Mouse (Mus musculus) limb, embryonic 15.5 days (tissue): Measurements from ENCODE around the gene Robo1. TPM values are rescaled to one million over a fixed set of nuclear protein-coding genes. Genes with fewer than 3 reads are reported as not detected.

ENCODE experiments used
- ATAC-seq: fragments of 200-750 bp; cut with Nextera tagmentation; 2 replicates; pipeline ENCODE4 v1.8.0; 2017; ENCODE audit warnings: low read depth, moderate TSS enrichment; ENCODE audit not compliant: insufficient number of reproducible peaks, low FRiP score, low TSS enrichment
- H3K27ac ChIP-seq: fragments of 300-500 bp; sonication (generic); 2 replicates; pipeline ENCODE4 v1.5.1; 2015; ENCODE audit warnings: moderate library complexity, mild to moderate bottlenecking, inconsistent platforms
- H3K27me3 ChIP-seq: fragments of 300-500 bp; sonication (generic); 2 replicates; pipeline ENCODE4 v1.6.1; 2015; ENCODE audit warnings: inconsistent platforms
- H3K36me3 ChIP-seq: fragments of 300-500 bp; sonication (generic); 2 replicates; pipeline ENCODE4 v1.6.1; 2015; ENCODE audit warnings: inconsistent platforms
- H3K4me1 ChIP-seq: fragments of 300-500 bp; sonication (generic); 2 replicates; pipeline ENCODE4 v1.6.1; 2015; ENCODE audit warnings: inconsistent platforms
- H3K4me2 ChIP-seq: fragments of 300-500 bp; sonication (generic); 2 replicates; pipeline ENCODE4 v1.6.1; 2015; ENCODE audit warnings: mild to moderate bottlenecking, inconsistent platforms
- H3K4me3 ChIP-seq: fragments of 300-500 bp; sonication (generic); 2 replicates; pipeline ENCODE4 v1.5.1; 2015; ENCODE audit warnings: mild to moderate bottlenecking, inconsistent platforms
- H3K9ac ChIP-seq: fragments of 300-500 bp; sonication (generic); 2 replicates; pipeline ENCODE4 v1.6.1; 2015; ENCODE audit warnings: inconsistent platforms
- H3K9me3 ChIP-seq: fragments of 300-500 bp; sonication (generic); 2 replicates; pipeline ENCODE4 v1.6.1; 2016; ENCODE audit warnings: inconsistent platforms
- WGBS: fragments of 180-500 bp; shearing (Covaris S2); methylation state at CpG from one replicate; pipeline ENCODE4 v1.1.7; 2015; 5-methylcytosine and 5-hydroxymethylcytosine counted together
- polyA plus RNA-seq: library from polyadenylated mRNA; unstranded; fragments of >200 nt; fragmentation: Nextera tagmentation; extraction: Ambion mirVana; gene quantifications from 2 replicates; pipeline ENCODE4 v1.2.1, GENCODE M21; 2015

Gene Robo1
- polyA plus RNA-seq, 1 experiment from 2014 or later = 36.3 TPM

- Histone ChIP-seq H3K4me3 (no peak overlapping the region), H3K27me3 (no peaks in the 10 kb centered on the region), H3K9ac (no peak overlapping the region), H3K4me1 (no peaks in the 10 kb centered on the region), H3K36me3 (no peaks in the 10 kb centered on the region), H3K9me3 (no peaks in the 10 kb centered on the region), H3K27ac (no peak overlapping the region), H3K4me2 (no peak overlapping the region)
- WGBS = 97% methylated on average over 6 of the region's 6 CpGs
- no peak for ATAC-seq
Observed at GRCm38 (mm10) chr16:73072883-73073282, 764.8 kb downstream of the Robo1 start.

DNA sequence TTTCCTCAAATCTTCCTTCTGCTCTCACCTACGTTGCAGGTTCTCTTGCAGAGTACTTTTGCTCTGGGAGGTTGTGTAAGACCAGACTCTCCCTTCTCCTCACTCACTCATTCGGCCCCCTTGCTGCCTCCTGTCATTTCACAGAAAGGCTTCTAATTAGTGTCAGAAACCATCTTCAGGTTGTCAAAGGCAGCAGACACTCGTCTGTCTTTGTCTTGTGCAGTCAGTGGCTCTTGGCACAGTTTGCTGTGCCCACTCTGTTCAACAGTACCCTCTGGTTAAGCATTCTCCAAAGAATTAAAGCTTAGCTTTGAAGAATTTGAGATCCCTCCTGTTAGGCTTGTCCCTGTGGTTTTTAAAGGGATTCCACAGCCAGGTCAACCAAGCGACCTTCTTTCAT is 774.3 kb downstream of the Robo1 start:
- H3K36me3 ChIP-seq = no peaks in the 10 kb centered on the region
- no peak overlapping the region for H3K4me3 ChIP-seq
- WGBS = 70% methylated on average over 4 of the region's 4 CpGs
- H3K9ac ChIP-seq = no peak overlapping the region
- H3K4me2 ChIP-seq = no peak overlapping the region
- no peaks in the 10 kb centered on the region for H3K4me1 ChIP-seq
- H3K27ac ChIP-seq = no peak overlapping the region
- H3K9me3 ChIP-seq = no peaks in the 10 kb centered on the region
- no peaks in the 10 kb centered on the region for H3K27me3 ChIP-seq
- ATAC-seq = no peak

DNA sequence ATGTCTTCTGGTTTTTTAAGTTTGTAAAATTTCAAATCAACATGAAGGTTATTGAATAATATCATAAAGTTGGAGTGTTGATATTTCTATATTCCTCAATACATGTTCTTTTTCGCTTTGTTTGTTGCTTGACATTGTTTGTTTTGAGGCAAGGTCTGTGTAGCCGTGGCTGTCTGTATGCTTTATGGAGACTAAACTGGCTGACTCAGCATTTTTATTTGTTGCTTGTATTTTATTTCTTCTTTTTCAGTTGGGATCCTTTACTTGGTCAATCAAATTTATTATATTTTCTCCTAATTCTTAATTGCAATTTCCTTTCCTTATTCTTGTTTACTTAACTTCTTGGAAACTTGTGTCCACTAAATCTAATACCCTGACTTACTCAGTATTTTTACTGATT is 775.0 kb downstream of the Robo1 start:
- Histone ChIP-seq H3K27ac (no peak overlapping the region), H3K27me3 (no peaks in the 10 kb centered on the region), H3K36me3 (no peaks in the 10 kb centered on the region), H3K4me1 (no peaks in the 10 kb centered on the region), H3K9me3 (no peaks in the 10 kb centered on the region), H3K4me2 (no peak overlapping the region), H3K9ac (no peak overlapping the region), H3K4me3 (no peak overlapping the region)
- 88% methylated on average over 2 of the region's 2 CpGs for WGBS
- ATAC-seq = no peak
